Mouse (Mus musculus) c-Kit-positive CD71-positive TER-119-negative erythroid progenitor cells, embryonic 14.5 days (primary cell): ENCODE measurements around the gene Chrna1.

Source experiments
- DNase-seq: peaks from one replicate; pipeline ENCODE4 v3.0.0-alpha.2; 2013; ENCODE audit warnings: low read depth

Gene Chrna1

GRCm38 (mm10) chr2:73514178-73514577 is 66.0 kb downstream of the Chrna1 start:
- DNase-seq: no peak
